Mouse (Mus musculus) cerebellum, postnatal 4 days (tissue): ENCODE measurements at regions not wholly inside any gene's neighbourhood (a gene's known extent, or its start where the extent isn't known, plus 50 kb on each side); places are given as distances from the start of the nearest gene placed in this dataset.

ENCODE experiments used
- DNase-seq, 2 experiments: peaks; one replicate each; pipeline ENCODE4 v3.0.0; 2022; ENCODE audit warnings: low spot score in 2 of 2, mixed read lengths in 1 of 2

DNA sequence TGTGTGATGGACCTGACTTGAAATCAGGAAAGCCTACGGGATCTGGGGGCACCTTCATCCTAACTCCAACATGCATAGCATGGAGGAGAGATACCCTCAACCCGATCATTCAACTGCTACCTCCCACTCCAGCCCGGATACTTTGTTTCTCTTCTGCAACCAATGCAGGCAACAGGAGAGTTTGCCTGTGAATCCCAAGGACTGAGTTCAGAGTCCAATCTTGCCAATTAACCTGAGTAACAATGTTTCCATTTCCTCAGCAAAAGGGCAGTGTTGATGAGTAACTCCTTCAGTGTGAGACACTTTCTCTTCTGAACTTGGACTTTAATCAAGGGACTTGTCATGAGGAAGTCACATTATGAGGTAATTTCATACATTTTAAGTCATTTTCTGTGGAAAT lies 129.1 kb upstream of the Gdf10 start:
- DNase-seq = no peak

DNA sequence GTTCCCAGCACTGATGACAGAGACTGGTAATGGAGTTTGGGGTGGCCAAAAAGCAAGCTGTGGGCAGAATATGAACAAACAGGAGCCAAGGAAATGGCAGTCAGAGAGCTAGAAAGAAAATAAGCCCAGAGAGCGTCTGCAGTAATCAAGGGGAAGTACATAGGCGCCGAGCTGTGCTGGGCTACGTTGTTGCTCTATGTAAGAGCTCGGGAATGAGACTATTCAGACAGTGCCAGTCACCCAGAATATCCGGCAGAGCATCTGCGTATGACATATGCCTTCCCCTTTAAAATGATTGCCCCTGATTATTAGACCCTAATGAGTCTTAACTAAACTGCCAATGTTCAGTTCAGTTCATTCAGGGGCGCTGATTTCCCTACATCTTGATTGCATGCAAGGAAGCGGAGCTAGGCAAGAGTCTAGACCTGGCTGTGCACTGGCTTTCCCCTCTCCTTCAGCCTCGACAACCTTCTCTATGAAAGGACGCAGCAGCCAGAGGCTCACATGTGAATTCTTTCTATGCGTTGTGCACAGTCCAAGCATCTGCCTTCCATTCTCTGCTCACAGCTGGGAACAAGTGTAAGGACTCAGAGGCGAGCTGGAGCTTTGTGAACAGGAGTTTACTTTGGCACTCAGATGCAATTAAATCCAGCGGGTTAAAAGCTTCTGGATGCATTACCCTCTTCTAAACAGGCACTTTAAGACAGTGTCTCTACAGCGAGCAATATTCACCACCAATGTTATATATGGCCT lies 125.7 kb upstream of the Gdf10 start:
- no peak for DNase-seq

DNA sequence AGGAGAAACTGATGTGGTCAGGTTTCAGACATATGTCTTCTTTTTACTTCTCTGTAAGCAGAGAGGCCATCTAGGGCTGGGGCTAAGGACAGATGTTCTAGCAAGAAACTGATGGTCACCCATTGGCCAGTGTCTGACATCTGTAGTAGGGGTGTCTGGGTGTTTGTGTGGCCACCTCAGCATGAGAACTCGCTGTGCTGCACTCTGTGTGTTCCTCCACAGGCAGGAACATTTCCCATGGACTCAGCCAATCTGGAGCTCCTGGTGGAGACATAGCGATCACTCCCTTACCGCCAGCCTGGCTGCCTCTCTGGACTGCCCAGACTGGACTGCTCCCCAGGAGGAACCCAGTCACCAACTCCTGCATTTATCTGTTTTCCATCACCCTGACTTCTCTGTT lies 119.1 kb upstream of the Gdf10 start:
- DNase-seq = no peak

DNA sequence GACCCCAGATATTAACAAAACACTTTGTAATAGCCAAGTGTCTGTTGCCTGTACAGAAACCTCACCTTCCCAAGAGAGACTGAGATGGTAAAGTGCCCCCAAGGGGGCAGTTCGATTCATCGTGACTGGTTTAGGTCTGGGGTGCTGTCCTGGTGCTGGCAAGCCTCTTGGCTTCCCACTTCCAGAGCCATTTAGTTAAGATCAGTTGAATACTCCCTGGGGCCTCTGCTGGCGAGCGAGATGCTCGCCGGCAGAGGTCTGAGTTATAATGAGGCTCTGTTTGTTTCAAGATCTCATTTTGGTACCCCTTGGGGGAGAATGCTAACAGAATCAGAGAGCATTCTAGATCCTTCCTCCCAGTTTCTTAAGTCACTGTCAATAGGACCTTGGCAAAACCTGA lies 118.7 kb upstream of the Gdf10 start:
- DNase-seq = no peak

DNA sequence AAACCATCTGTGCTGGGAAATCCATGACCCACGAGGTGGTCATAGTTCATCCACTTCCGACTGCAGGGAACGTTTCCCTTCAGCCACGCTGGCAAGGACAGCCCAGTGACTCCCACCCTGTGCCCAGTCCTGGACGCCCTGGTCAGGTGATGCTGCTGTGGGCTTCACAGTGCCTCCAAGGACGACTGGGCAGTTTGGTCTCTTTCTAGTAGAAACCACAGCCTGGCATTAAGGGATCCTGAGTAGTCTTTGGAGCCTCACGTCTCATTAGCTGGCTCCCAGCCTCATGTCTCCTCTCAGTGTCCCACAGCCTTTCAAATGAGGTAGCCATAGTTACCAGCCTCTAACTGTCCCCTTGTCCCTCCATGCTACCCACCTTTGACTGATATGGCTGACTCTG lies 116.2 kb upstream of the Gdf10 start:
- DNase-seq = no peak

DNA sequence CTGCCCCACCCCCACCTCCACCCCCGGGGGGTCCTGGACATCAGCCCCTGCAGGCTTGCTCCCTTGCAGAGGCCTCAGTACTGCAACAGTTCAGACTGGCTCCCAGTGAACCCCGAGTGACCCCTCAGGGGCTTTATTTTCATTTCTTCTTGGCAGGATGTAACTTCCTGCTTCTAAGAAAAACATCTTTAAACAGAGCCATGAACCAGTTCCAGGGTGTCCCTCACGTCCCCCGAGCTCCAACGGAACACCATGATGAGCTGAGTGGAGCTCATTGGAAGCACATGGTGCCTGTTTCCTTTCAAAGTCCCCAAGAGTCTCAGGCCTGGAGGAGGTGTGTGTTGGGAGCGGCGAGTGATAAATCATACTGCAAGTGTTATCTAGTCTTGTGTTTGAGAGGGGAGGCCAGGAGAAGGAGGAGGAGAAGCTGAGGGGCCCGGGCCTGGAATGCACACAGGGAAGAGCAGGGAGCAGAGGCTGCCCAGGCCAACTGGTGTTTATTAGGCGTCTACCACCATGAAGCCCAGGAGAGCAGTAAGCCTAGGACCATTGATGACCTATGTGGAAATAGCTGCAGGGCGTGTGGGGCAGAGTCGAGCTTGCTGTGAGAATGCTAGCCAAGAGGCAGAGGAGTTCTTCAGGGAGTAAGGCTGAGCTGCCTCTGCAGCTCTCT lies 114.7 kb upstream of the Gdf10 start:
- no peak for DNase-seq

DNA sequence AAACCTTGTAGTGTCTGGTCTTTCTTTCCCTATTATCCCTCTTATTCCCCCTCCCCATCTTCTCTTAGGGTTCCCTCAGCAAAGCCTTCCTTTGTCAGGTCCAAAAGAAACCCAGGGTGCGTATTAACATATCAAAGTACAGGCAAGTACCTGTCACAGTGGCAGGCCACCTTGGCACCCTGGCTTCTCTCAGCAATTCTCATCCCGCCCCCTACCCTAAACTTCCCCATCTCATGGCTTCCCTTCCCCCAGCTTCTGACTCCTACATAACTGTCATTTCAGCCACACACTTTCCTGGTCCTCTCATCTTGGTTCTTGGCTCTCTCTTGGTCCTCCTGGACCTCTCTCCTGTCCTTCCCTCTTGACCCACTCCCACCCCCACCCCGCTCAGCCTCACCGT lies 112.8 kb upstream of the Gdf10 start:
- no peak for DNase-seq

DNA sequence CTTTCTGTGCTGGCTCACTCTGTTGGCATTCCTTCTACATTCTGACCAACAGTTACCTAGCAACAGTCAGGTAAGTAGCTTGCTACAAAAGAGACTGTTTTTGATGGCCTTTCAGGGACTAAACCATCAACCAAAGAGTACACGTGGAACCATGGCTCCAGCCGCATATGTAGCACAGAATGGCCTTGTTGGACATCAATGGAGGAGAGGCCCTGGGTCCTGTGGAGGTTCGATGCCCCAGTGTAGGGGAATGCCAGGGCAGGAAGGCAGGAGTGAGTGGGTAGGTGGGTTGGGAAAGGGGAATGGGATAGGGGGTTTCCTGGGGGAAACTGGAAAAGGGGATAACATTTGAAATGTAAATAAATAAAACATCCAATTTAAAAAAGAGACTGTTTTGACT lies 112.1 kb upstream of the Gdf10 start:
- no peak for DNase-seq

DNA sequence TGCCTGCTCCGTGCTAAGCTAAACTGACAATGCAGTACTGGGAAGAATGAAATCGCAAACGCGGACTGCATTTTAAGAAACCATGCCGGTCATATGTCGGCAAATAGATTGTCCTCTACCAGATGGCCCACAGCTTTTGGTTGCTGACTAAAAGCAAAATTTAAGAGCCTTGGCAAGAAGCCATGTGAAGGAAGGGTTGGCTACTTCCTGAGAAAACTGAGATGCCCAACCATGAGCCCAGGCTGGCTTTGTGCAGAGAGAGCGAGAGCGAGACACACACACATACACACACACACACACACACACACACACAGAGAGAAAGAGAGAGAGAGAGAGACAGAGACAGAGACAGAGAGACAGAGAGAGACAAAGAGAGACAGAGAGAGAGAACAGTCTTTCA lies 111.1 kb upstream of the Gdf10 start:
- DNase-seq = no peak

DNA sequence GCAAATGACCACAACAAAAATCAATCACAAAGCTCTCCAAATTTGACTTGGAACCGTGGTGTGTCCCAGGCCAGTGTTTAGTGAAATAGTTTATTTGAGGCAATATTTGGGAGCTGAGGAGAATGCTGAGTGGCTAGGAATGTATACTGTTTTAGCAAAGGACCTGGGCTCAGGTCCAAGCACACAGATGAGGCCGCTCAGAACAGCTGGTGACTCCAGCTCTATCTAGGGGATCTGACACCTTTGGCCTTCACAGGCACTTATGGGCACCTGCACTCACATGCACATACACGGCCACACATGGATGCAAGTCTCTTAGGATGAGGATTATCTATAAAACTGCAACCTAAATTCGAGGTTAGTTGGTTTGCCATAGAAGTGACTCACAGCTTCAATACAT lies 110.6 kb upstream of the Gdf10 start:
- DNase-seq = no peak

DNA sequence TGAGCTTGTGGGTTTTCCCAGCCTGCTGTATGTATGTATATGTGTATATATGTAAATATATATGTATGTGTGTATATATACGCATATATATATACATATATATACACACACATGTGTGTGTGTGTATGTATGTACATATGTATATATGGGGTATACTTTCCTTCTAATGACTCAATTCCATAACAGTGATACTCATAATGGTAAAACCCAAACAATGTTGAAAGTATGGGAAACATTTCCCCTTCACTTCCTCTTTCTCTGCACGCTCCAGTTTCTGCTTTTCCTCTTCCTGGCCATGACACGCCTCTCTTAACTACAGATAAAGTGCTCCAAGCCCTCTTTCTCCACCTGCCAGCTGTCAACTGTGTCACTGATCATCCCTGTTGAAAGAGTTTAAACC lies 110.1 kb upstream of the Gdf10 start:
- no peak for DNase-seq

DNA sequence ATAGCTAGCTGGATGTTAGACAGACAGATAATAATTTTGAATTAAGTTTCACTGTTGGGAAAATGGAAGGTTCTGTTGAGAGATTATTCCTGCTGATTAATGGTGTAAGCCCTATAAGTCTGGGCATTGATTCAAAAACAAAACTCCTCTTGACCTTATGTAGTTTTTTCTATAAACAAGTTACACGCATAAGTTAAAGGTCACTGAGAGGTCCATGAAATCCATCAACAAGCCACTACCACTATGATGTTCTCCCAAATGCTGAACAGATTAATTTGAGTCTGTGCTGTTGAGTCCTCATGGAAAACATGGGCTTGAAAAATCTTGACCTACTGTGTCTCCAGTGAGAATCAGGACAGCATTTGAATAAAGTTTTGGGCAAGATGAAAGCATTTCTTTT lies 109.3 kb upstream of the Gdf10 start:
- no peak for DNase-seq

DNA sequence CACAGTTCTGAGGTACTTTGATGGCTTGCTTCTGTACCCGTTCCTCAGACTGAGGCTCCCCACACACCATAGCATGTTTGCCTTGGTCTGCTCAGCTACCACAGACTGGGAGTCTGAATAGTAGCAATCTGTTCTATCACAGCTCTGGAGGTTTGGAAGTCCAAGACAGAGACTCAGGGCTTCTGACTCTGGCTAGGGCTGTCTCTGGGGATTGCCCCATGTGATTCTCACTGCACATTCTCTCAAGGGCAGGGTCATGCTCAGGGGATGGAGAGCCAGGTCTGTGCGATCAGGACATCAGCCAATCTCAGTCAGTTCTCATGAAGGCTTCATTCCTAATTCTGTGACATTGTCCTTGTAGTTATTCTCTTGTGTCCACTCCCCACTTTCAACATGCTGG lies 108.8 kb upstream of the Gdf10 start:
- DNase-seq = no peak

DNA sequence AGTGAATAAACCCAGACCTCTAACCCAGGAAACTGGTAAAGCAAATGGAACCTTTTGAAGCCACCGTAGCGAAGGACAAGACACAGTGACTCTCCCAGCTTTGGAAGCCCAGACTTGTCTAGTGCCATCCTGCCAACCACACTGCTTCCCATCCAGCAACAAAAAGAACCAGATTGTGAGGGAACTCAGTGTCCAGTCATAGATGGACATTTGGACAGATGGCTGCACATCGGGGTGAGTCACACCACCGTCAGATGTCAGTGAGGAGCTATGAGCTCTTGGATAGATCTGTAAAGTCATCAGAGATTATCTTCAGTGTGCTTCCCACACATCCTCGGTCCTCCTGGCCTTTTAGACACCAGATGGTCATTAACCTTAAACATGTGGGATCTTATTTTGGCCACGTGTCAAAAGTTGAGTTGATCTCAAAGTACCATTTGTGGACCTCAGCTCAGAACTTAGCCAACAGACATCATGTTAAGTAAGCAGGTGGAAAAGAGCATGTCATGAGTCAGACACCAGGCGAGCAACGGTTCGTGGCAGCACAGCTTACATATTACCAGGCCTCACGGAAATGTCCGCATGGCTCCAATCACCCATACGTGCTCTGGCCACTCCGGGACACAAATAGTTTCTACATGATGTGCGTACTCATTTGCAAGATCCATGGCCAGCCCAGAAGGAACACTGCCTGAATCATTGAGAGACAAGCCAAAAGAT lies 102.7 kb upstream of the Gdf10 start:
- DNase-seq = no peak

DNA sequence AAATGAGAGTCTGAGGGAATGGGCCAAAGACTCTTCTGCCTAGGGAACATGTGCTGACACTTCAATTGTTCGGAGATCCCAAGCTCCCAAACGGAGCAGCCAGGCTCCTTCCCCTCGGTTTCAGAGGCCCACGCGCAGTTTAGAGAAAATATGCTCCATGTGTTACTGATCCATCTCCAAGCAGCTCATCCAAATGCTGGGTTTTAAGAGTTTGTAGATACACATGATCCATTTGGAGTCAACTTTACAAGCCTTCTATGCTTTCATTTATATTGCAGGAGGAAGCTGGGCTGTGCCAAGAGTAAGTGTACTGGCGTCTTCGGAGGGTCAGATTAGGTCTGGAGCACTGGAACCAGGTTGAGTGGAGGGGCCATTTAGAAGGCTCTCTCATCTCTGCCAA lies 102.0 kb upstream of the Gdf10 start:
- no peak for DNase-seq

DNA sequence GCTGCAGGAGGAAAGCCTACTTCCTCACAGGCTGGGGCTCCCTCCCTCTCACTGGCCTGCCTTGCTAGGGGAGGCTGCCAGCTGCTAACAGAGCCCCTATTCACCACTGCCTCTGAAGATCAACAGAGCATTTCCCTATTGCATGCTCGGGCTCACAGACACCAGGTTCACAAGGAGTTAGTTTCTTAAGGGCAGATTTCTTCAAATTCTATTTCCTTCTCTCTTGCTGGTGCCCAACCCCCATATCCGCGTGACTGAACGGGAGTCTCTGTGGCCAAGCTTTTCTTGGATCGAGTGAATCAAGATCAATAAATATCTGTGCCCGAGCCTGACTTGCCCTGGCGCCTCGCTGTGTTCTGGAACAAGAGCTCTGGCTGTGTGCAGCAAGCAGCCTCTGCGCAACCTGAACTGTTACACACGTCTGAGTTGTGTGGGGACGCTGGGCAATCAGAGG lies 98.9 kb upstream of the Gdf10 start:
- DNase-seq = no peak

DNA sequence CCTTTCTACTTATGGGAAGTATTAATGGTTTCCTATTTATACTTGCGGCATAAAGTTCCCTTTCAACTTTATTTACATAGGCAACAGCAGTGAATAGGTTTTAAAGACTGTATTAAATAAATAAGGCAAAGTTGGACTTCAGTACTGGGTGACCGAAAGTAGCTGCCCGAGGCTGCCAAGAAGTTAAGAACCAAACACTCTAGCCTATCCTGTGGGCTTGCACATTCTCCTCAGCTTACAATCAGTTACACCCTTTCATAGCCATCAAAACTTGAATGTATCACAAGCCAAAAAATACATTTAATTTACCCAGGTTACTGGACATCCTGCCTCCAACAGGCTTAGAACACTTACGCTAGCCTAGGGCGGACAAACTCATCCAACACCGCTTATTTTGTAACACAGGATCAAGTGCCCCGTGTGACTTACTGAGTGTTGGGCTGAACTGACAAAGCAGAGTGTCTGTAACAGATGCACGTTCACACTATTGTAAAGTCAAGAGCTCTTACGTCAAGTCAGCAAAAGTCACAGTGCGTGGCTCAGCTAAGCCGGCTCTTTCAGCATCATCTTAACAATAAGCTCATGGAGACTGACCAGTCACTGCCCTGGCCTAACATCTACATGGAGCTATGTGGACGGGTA lies 97.3 kb upstream of the Gdf10 start:
- no peak for DNase-seq

DNA sequence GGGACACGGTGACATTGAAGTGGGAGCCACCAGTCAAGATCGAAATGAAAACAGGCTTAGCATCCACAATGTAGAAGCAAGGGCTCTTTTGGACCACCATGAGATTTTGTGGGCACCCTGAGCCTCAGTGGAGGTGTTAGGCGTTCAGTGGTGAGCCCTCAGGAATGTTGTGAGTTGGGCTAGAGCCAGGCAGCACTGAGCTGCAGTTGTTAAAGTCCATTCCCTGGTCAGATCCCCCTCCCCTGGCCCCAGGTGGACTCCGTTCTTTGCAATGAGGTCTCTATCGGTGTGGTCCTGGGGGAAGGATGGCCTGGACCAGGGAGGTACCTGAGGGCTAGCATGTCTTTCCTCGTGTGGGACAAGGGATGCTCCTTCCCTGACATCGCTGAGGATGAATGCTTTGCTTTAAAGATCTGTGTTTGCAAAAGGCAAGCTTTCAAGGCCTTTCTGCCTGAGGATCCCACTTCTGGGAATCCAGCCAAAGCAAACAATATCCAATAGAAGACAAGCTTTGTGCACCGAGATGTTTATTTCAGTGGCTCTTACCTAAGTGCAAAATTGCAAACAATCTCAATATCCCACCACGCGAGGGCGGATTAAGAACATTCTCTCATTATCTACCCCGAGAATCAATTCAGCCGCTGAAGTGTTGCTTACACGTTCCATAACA lies 90.6 kb upstream of the Gdf10 start:
- DNase-seq = no peak

DNA sequence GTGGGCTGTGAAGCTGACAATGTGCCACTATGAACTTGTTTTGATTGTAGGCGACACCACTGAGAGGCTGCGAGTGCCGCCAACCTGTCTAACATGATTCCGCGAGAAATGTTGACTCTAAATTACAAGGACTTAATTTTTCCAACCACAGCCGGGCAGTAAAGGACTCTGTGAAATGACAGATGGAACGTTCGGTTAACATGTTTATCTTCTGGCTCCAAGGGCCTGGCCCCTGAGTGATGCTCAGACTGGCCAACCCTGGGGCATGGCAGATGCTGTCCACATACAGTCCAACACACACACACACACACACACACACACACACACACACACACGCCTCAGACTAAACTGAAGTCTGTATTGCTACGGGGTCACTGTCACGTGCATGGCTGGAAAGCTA lies 87.0 kb upstream of the Gdf10 start:
- DNase-seq = no peak

DNA sequence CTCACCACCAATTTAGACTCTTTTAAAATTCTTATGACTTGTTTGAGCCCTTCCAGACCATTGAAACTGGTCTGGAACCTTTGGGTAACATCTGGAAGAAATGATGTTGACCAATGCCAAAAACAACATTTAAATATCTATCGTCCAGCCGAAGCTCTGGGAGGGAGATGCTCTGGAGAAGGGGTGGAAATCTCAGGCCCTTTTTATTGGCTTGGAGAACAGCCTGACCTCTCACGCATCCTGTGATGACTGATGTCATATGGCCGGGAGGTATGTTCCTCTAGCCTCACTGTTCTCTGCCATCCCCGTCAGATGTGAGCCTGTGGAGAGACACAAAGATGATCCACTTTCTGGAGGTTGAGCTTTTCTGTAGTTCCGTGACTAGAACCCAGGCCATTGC lies 81.6 kb upstream of the Gdf10 start:
- DNase-seq = no peak

DNA sequence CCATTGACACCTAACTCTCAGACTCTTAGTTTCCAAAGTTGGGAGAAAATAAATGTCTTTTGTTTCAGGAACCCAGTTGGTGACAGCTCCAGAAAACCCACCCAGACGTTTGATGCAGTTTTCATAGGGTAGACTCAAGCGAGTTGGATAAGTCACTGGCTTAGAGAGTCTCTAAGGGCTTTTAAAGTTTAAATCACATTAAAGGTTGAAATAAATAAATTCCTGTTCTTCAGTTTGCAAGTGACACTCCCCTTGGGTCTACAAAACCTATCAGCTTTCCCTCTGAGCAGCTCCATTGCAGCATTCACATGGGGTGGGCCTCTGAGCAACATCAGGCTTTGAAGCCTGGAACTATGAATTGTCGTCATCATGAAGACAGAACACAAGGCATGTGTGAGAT lies 69.9 kb upstream of the Gdf10 start:
- DNase-seq = no peak

DNA sequence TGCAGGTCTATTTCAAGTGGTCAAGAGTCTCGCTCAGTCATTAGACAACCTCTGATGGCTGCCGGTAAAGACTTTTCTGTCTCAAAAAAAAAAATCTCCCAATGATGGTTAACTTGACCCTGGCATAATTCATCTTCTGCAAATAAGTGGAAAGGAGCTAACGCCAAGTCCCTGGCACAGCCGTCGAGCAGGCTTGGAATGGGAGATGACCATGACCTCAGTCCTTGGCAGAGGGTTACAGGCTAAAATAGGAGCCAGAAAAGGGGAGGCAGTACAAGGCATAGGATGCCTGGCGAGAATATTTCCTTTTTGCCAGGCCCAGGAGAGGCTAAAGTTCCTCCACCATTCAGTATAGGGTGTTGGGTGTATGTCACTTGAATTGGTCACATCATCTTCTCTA lies 69.2 kb upstream of the Gdf10 start:
- no peak for DNase-seq
